Mouse (Mus musculus) adrenal gland, postnatal 36 days (tissue): Measurements from ENCODE around the gene Zc3h15. TPM values are rescaled to one million over a fixed set of nuclear protein-coding genes. Genes with fewer than 3 reads are reported as not detected.
"Not testable (repeated sequence)": the region's sequence is repeated elsewhere in the genome, so short reads cannot be mapped to it uniquely, and the experiment has no call there.

Source experiments
- DNase-seq, 2 experiments: peaks; one replicate each; pipeline ENCODE4 v3.0.0; 2021; ENCODE audit warnings: mixed read lengths in 1 of 2
- total RNA-seq, 2 experiments: library from RNA; stranded (reverse); gene quantifications; 2 replicates each; pipeline ENCODE4 v1.2.3; 2021

The Zc3h15 gene
- total RNA-seq, 2 experiments from 2014 or later, result 99.7 to 104 TPM

DNA sequence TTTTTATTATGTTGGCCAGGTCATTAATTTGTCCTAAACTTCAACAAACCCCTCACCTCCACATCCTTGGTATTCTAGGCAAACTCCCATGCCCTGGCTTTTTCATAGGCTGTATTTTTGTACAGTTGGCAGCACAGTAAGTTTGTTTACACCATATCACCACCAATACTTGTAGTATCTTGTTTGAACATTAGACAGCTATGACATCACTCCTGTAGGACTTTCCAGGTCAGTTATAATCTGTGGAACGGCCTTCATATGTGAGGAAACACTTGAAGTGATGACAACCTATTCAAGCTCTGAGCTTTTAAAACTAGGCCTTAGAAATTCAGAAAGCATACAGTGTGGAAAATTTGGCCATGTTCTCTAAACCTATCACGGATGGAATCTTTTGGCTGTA, 29.6 kb downstream of the Zc3h15 start:
- no peak for DNase-seq

DNA sequence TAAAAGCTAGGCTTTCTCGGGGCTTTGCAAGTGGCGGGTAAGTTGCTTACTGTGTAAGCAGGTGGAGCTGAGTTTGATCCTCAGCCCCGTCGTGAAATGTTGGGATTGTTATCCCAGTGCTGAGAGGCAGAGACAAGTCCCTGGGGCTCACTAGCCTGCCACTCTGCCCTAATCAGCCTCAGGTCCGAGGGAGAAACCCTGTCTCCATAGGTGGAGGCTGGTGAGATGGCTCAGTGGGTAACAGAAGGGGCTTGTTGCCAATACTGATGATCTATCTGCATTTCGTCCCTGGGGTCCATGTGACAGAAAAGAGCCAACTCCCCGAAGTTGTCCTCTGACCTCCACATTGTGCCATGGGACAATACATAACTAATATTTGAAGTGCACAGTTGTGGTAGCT, 30.2 kb downstream of the Zc3h15 start:
- no peak for DNase-seq

DNA sequence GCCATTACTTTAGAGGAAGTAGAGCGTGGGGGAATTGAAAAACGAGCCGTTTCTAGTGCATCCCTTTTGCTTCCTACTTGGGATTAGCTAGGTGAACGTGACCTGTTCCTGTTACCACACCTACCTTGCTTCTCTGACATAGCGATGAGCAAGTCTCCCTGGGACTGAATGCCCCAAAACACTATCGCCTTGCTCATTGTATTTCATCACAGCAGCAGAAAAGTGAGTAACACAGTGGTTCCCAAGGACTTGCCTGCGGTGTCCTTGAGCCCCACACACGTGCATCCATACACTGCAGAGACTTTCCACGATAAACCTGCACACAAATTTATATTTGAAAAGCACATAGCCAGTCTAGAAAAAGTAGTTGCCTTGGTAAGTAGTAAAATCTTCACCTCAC, 30.7 kb downstream of the Zc3h15 start:
- peak; percentile 47 to 53 for DNase-seq

DNA sequence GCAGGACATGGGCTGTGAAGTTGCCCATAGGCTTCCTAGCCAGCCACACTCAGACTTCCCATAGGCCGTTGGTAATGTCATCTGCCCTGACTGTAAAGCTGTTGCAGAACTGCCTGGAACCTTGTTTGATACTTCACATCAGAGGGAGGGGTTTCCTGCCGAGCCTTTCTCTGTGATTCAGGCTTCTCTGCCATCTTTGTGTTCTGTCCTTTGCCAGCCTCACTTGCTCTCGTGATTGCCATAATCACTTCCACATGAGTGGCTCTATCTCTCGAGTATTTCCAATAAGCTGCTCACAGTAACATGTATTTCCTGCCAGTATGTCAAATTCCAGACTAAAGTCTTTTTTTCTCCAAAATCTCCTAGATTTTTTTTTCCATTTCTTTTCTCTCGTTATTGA, 31.4 kb downstream of the Zc3h15 start:
- DNase-seq, result no peak

DNA sequence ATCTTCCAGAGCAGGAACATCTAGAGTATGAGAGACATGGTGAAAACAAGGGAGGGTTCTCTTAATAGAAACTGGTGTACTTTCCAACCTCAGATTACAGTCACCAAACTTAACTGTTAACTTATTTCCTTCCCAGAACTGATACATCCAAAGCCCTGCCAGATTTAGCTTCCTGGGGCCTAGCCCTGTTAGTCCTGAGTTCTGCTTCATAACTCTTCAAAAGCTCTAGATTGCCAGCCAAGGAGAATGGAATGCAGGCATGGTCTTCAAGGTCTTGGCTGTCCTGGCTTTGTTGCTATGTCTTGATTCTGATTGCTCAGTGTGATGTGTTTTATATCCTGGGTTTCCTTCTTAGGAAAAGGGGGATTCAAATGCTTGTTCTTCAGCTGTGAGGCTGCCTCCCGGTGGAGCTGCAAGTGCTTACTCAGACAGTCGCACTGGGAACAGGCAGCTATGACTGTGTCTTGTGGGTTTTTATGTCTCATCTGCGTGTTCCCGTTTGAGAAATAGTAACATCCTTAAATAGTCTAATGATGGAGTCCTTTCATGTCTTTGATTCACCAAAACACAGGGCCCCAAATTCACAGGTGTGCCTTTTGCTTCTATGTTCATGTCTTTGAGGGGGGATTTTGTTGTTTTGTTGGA, 32.1 kb downstream of the Zc3h15 start:
- DNase-seq, result peak in 1 of 2 experiments; percentile 12

DNA sequence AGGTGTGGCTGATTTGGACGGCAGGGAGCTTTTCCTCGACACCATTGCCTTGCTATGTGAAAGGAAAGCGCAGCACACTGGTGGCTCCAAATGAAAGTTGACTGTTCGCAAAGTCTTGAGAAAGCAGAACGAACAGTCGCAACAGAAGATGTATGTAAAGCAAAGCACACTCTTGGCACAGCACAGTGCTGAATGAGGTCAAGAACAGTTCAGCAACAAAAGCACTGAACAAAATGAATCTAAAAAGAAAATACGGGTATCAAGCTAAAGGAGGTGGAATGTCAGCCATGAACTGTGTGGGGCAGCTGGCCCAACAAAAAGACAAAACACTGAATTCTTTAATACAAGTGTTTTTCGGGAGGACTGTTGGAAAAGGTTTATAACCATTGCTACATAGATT, 37.1 kb downstream of the Zc3h15 start:
- no peak for DNase-seq

DNA sequence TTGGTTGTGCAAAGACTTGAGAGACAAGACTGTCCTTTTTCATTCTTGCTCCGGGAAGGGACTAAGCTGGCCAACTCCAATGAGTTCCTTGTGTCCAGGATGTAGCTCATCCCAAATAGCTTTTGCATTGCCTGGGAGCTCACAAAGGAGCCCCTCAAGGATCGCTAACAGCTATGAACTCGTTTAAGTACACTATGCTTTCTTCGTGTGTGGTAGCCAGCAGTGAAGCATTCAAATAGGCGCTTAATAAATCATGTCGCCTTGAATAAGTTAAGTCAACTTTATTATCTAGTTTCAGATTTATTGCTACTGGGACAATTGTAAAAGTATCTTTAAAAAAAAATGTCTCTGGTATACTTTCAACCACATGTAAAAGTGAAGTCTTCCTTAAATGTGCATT, 37.5 kb downstream of the Zc3h15 start:
- no peak for DNase-seq

DNA sequence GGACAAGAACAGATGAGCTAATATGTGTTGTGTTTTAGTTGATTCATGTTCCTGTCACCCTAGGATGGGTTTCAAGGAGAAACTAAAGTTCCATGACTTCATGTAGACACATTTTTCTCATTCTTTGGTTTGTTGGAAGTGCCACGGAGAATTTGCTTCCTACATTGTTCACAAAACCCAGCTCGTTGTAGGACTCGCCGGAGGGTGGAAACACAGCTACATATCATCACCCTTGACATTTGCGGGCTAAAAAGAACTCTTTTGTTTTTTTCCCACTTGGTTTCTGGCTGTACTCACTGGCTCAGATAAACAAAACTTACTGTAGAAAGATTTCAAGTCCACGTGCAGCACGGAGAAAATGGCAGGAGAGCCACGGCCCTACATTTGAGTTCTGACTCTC, 38.0 kb downstream of the Zc3h15 start:
- peak; percentile 13 to 25 for DNase-seq

DNA sequence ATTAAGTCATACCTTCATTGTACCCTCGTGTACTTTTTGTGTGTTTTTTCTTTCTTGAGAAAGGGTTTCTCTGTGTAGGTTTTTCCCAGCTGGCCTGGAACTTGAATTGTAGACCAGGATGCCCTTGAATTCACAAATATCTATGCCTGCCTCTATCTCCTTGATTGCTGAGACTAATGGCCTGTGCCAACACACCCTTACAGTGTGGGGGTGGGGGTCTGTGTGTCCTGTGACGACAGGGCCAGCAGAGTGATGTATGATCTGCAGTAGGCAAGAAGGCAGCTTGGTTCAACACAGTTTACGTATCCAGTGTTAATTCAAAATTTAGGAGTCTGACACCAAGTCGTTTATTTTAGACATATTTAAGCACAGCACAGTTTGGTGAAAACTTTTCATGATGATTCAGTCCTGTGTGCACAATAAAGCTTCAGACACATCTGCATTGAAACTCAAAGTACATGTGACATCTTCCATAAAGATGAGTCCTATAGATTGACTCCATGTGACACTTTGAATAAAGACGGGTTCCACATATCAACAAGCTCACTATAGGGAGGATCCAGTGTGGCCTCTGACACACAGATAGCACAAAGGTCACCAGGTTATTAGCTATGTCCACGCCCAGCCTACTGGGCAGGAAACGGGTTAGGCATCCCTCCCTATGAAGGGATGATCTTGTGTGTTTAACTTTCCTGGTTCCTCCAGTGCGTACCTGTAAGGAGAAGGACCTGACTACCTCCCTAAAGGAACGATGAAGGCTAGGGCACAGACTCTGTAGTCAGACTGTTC, 39.7 kb downstream of the Zc3h15 start:
- no peak for DNase-seq

DNA sequence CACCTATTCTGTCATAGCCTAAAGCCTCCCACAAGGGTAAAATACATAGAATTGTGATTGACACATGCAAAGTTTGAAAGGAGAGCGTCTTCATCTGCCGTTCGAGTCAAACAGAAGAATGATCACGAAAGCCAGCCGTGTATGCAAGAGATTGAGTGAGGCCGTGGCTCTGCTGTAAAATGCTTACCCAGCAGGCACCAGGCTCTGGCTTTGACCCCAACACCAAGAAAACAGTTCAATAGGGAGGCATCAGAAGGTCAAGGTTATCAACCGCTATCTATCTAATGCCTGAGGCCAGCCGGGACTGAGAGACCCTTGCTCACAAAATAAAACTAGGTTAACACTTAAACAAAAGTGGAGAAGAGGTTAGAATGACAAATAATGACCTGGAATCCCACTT, 40.5 kb downstream of the Zc3h15 start:
- no peak for DNase-seq

DNA sequence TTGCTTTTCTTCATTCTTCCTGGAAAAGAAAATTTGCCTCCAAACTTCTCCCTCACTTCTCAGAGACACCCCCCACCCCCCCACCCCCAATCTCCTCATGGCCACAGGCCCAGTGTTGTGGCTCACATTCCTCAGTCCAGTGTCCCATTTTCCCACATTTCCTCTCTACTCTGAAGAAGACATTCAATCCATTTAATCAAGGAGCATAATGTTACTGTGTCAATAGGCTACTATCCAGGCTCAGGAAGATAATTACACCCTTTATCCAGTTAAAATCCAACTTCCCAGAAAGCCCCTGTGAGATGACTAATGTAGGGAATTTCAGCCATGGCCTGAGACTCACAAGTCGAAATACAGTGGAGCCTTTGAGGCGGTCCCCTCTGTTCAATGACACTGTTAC, 46.1 kb downstream of the Zc3h15 start:
- no peak for DNase-seq

DNA sequence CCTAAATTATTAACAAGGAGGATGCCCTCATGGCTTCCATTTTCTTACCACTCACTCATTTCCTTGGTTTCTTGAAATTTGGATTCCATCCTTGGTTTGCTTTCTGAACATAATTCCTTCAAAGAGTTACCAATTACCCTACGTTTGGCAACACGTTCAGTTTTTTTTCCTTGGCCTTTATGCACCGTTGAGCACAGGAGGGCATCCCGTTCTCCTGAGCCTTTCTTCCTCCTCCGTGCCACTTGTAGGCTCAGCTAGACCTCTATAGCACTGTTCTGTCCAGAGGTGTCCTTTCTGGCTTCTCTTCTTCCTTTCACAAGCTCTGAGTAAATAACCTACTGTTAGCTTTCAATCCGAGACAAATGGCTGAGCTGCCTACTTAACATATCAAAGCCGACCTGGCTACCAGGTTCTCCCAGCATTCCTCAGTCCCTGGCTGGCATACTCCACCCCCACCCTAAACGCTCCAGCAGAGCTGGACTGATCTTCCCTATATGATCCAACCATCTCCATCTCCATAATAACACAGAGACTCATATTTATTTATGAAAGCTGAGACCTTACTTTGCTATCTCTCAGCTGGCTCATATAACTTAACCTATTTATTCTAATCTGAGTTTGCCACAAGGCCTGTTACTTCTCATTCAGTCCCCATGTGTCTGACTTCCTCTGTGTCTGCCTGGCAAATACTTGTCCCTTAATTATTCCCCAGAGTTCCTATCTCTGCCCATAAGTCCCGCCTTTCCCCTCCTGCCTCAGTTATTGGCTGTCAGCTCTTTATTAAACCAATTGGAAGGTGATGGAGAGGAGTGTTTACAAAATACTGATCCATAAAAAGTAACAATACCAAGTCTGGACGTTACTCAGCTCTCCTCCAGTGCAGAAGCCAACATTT, 48.7 kb downstream of the Zc3h15 start:
- DNase-seq, result no peak

DNA sequence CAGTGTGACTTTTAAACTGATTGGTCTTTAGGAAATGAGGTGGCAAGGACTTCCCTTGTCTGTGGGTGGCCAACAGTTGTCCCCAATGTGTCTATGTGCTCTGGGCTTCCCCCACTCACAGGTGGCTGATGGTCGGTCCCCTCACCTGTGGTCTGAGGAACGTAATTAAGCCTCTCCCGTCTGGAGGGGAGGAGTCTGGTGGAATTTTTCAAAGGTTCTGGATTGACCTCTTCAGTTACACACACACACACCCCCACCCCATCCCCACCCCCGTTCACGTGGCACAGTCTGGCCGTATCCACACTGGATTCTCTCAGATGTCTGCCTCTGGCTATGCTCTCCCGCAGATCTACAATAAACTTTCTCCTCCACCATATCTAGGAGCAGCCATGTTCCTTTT, 49.8 kb downstream of the Zc3h15 start:
- DNase-seq, result no peak

DNA sequence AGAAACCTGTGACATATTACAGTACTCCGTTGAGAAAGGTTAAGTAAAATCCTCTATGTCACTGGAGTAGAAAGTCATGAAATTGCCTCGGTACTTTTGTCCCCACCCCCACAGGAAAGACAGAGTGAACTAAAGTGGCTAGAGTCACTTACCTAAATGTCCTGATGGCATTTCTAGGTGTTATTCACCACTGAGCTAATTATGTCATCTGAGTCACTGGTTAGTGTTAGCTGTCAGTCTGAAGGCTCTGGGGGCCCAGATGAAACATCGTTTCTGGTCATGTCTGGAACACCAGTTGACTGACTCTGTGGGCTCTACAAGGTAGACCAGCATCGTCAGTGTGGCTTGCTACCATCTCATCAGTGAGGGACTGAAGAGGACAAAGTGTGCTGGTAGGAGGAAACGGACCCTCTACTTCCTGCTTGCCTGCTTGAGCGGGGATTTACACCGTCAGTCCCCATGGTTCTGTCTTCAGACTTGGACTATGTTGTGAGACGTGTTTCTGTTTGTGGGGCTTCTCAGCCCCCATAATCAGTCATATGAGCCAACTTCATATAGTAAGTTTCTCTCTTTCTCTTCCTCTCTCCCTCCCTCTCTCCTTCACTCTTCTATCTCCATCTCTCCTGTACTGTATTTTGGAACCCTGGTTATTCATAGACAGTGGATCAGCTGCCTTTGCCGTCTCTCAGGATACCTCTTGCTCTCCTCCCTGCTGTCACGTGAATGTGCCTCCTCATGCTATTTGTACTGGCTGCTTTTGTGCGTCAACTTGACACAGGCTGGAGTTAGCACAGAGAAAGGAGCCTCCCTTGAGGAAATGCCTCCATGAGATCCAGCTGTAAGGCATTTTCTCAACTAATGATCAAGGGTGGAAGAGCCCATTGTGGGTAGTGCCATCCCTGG, 51.4 kb downstream of the Zc3h15 start:
- no peak for DNase-seq

DNA sequence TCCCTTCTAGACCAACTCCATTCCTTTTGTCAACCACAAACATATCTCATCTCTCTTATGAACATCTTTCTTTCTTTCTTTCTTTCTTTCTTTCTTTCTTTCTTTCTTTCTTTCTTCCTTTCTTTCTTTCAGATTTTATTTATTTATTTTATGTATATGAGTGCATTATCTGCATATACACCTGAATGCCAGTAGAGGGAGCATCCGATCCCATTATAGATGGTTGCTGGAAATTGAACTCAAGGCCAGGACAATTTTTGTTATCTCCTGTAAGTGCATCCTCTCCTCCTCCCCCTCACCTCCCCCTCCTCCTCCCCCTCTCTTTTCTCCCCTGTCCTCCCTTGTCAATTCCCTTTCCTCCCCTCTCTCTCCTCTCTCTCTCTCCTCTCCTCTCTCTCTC, 54.2 kb downstream of the Zc3h15 start:
- no peak for DNase-seq

DNA sequence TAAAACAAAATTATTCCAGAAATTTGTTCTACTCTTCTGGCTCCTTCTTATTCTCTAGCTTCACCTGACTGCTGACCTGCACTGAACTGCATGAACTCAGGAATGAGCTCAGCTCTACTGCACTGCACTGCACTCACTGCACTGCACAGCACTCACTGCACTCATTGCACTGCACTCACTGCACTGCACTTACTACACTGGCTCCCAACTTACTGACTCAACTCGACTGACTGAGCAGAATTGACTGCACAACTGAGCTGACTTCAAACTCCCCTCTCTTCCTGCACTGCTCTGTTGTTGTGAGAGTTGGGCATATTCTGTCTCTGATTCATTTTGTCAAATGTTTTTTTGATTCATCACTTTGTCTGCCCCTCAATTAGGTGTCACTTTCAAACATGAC, 55.1 kb downstream of the Zc3h15 start:
- no peak for DNase-seq

DNA sequence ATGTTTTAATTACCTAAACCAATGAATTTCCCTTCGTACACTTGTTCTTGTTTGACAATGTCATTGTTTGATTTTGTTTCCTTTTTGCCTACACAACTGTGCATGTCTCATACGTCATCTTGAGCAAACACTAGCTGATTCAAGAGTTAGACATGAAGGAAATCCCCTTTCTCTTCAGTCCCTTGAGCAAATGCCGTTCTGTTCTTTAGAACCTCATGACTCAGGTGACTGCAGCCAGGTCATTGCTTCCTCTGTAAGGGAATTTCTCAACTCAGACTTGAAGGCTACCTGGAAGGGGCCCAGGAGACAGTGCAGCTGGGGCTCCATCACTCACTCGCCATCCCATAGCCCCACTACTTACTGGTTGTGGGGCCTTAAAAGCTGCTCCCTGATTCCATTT, 56.4 kb downstream of the Zc3h15 start:
- no peak for DNase-seq

DNA sequence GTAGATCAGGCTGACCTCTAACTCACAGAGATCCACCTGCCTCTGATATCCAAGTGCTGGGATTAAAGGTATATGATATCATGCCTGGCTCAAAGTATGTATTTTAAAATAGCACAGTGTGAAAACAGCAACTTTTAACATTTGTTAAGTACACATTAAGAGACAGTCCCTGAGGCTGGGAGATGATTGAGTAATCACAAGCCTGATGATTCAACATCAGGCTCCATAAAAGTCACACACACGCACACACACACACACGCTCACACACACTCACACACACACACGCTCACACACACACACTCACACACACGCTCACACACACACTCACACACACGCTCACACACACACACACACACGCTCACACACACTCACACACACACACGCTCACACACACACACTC, 58.2 kb downstream of the Zc3h15 start:
- DNase-seq, result peak in 1 of 2 experiments; percentile 15

DNA sequence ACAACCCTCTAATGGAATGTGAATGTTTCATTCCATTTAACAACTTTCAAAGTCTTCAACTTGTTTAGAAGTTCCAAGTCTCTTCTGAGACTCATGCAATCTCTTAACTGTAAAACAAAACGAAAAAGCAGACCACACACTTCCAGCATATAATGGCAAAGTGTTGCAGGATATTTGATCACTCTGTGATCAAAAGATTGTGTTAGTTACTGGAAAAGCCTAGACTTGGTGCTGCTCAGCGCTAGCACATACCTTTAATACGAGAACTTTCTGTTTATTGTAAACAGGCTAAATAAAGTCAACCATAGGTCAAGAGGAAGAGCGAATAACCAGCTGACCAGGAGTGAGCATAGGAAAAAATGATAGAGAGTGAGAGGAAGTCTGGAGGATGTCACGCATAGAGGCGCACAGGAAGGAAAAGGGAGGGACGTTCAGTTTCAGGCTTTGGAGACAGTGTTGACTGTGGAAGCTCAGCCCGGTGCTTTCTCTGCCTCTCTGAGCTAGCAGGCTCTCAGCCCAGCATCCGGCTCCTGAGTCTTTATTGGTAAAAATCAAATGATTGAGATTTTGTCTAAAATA, 61.4 kb downstream of the Zc3h15 start:
- no peak for DNase-seq

DNA sequence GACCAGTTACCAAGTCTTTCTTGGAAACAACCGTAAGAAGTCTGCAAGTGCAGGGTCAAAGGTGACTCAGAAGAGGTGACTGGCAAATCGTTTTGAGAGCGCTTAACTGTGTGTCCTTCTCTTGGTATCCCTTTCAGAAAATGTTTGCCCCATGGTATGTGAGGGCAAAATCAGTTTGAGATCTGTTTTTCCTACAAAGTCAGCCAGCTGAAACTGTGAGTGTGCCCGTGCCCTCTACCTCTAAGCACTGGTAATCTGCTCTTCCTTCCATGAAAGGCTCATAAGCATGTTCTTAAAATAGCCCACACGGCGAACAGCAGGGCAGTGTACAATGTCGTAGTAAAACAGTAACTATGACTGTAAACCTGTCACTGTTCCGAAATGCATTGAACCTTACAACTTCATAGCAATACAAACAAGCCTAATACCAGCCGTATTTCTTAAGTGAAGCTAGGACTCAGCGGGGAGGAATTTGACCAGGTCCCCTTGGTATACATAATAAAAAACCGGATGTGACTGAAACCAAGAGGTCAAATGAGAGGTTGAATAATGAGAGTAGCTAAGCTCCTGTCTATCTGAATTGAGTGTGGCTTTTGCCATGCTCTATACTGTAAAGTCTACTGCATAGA, 65.8 kb downstream of the Zc3h15 start:
- DNase-seq, result no peak

DNA sequence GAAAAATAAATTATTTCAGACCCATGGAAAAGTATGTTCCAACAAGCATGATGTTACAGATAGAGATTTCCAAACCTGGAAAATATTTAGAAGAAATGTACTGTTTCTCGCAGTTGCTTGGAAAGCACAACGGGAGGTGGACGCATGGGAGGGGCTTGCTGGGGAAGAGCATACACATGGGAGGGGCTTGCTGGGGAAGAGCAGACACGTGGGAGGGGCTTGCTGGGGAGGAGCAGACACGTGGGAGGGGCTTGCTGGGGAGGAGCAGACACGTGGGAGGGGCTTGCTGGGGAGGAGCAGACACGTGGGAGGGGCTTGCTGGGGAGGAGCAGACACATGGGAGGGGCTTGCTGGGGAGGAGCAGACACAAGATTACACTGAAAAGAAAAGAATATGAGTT, 69.0 kb downstream of the Zc3h15 start:
- not testable (repeated sequence) for DNase-seq
